Mouse (Mus musculus): ENCODE results near the gene Mrpl24. TPM values are rescaled to one million over a fixed set of nuclear protein-coding genes. Genes with fewer than 3 reads are reported as not detected.

Mrpl24 gene
- polyA plus RNA-seq, 1 experiment from 2014 or later: 78.9 TPM

DNA sequence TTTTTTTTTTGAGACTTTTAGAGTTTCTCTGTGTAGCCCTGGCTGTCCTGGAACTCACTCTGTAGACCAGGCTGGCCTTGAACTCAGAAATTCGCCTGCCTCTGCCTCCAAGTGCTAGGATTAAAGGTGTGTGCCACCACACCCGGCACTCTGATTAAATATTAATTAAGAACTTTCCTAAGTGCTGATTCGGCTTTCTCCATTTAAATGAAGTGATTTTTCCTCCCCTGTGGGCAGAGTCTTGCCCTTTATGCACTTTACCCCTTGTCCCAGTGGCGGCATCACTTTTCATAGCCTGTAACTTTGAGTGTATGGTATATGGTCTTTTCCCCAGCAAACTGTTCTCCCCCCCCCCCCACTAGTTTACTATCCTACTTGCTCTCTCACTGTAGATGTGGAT lies 15.9 kb downstream of the Mrpl24 start:
- H3K4me2 ChIP-seq (replicated peaks): no peak overlapping the region
- H3K4me1 ChIP-seq: peaks cover 39% of the 10 kb centered on the region
- no peak for ATAC-seq (ENCODE audit: insufficient number of reproducible peaks, low FRiP score, low TSS enrichment, low read depth)
- no peak overlapping the region for H3K27ac ChIP-seq (replicated peaks)
- no peaks in the 10 kb centered on the region for H3K9me3 ChIP-seq (replicated peaks)
- WGBS: 84% methylated on average over 4 of the region's 4 CpGs
- H3K27me3 ChIP-seq: no peaks in the 10 kb centered on the region
- no peak overlapping the region for H3K4me3 ChIP-seq (replicated peaks)
- H3K36me3 ChIP-seq: peaks cover 63% of the 10 kb centered on the region
- no peak overlapping the region for H3K9ac ChIP-seq

DNA sequence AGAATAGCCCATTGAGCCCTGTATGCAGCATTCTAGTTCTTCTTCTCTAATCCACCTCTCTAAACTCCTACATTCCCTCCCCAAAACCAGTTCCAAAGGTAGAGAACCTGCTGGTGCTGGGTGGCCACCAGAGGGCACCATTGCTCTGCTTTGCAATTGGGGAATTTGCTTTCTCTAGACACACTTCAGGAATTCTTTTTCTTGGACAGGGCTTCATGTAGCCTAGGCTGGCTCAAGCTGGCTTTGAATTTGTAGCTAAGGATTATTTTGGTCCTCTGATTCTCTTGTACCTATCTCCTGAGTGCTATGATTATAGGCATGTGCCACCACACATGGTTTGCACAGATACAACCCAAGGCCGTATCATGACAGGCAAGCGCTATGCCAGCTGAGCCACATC lies 16.5 kb downstream of the Mrpl24 start:
- Histone ChIP-seq H3K36me3 (peaks cover 67% of the 10 kb centered on the region), H3K4me3 (replicated peaks) (no peak overlapping the region), H3K9me3 (replicated peaks) (no peaks in the 10 kb centered on the region), H3K4me2 (replicated peaks) (no peak overlapping the region), H3K27ac (replicated peaks) (no peak overlapping the region), H3K27me3 (no peaks in the 10 kb centered on the region), H3K4me1 (peaks cover 37% of the 10 kb centered on the region), H3K9ac (no peak overlapping the region)
- peak; percentile 56; the same call in 1 of the 2 replicates for ATAC-seq (ENCODE audit: insufficient number of reproducible peaks, low FRiP score, low TSS enrichment, low read depth)
- 98% methylated on average over 2 of the region's 2 CpGs for WGBS

DNA sequence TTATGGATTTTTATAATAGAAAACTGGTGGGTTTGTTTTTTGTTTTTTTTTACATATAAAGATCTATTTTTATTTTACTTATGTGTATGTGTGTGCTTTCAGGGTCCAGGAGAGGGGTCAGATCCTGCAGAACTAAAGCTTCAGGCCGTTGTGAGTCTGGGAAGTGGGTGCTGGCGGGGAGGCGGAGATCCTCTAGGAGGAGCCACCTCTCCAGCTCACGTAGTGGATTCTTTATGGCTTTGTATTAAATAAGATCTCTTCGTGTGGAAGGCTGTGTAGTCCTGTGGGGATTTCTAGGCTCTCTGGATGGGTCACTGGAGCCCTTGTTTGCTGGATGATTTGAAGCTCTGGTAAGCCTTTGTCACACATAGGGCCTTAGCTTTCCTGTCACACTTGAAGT lies 21.3 kb downstream of the Mrpl24 start:
- Histone ChIP-seq H3K27me3 (no peaks in the 10 kb centered on the region), H3K4me2 (replicated peaks) (no peak overlapping the region), H3K36me3 (peaks cover 65% of the 10 kb centered on the region), H3K4me1 (peaks cover 24% of the 10 kb centered on the region), H3K4me3 (replicated peaks) (no peak overlapping the region), H3K27ac (replicated peaks) (no peak overlapping the region), H3K9me3 (replicated peaks) (no peaks in the 10 kb centered on the region), H3K9ac (no peak overlapping the region)
- 57% methylated on average over 5 of the region's 5 CpGs for WGBS
- ATAC-seq (ENCODE audit: insufficient number of reproducible peaks, low FRiP score, low TSS enrichment, low read depth): no peak

DNA sequence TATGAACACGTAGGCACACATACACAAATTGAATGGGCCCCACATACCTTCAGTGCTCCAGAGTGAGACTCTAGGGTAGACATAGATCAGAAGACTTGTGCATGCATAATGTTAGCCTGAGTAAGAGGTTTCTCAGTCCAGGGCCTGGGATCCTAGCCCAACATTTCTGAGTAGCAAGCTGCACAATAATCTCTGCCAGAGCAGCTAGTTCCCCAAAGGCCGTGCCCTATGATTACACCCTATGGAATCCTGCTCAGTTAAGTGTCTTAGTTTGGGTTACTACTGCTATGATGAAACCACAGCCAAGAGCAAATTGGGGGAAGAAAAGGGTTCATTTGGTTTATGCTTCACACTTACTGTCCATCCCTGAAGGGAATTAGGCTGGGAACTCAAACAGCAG lies 23.2 kb downstream of the Mrpl24 start:
- H3K9me3 ChIP-seq (replicated peaks): no peaks in the 10 kb centered on the region
- H3K27me3 ChIP-seq: no peaks in the 10 kb centered on the region
- no peak for ATAC-seq (ENCODE audit: insufficient number of reproducible peaks, low FRiP score, low TSS enrichment, low read depth)
- H3K36me3 ChIP-seq: peaks cover 53% of the 10 kb centered on the region
- H3K4me2 ChIP-seq (replicated peaks): no peak overlapping the region
- no peak overlapping the region for H3K27ac ChIP-seq (replicated peaks)
- H3K4me1 ChIP-seq: peaks cover 36% of the 10 kb centered on the region
- 79% methylated on average over 2 of the region's 2 CpGs for WGBS
- H3K4me3 ChIP-seq (replicated peaks): no peak overlapping the region
- no peak overlapping the region for H3K9ac ChIP-seq

DNA sequence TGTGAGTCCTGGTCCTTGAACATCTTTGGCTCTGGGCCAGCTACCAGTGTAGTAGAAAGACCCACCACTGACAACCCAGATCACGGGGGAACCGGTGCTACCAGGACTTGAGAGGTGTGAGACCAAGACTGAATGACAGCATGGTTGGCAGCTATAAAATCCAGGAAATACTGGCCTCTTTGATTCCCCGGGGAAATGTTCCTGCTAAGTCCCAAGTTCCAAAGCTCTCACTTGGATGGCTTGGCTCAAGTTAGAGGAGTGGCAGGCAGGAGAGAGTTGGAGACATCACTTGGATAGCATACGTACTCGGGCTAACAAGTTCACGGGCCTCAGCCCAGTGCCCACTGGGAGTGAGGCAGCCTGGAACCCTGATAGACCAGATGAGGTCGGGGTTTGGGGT lies 24.3 kb downstream of the Mrpl24 start:
- peak overlapping the region; percentile 91; the same call in 1 of the 2 replicates for H3K27ac ChIP-seq (replicated peaks)
- peaks cover 42% of the 10 kb centered on the region for H3K36me3 ChIP-seq
- H3K4me1 ChIP-seq: peaks cover 47% of the 10 kb centered on the region
- WGBS: 68% methylated on average over 7 of the region's 7 CpGs
- no peak overlapping the region for H3K9ac ChIP-seq
- H3K27me3 ChIP-seq: no peaks in the 10 kb centered on the region
- no peak for ATAC-seq (ENCODE audit: insufficient number of reproducible peaks, low FRiP score, low TSS enrichment, low read depth)
- no peak overlapping the region for H3K4me2 ChIP-seq (replicated peaks)
- no peak overlapping the region for H3K4me3 ChIP-seq (replicated peaks)
- no peaks in the 10 kb centered on the region for H3K9me3 ChIP-seq (replicated peaks)

- Histone ChIP-seq H3K4me2 (replicated peaks) (0 out of 2 replicates have a peak overlapping the region, but pooled peaks have one; percentile 0), H3K9ac (0 out of 2 replicates have a peak overlapping the region, but pooled peaks have one; percentile 6), H3K4me3 (replicated peaks) (no peak overlapping the region), H3K36me3 (peaks cover 28% of the 10 kb centered on the region), H3K9me3 (replicated peaks) (no peaks in the 10 kb centered on the region), H3K27me3 (no peaks in the 10 kb centered on the region), H3K27ac (replicated peaks) (peak overlapping the region; percentile 91), H3K4me1 (peaks cover 60% of the 10 kb centered on the region)
- WGBS: 1% methylated on average over 4 of the region's 4 CpGs
- peak; percentile 76 for ATAC-seq (ENCODE audit: insufficient number of reproducible peaks, low FRiP score, low TSS enrichment, low read depth)
Observed at GRCm38 (mm10) chr3:87944838-87945600, 25.7 kb downstream of the Mrpl24 start.

DNA sequence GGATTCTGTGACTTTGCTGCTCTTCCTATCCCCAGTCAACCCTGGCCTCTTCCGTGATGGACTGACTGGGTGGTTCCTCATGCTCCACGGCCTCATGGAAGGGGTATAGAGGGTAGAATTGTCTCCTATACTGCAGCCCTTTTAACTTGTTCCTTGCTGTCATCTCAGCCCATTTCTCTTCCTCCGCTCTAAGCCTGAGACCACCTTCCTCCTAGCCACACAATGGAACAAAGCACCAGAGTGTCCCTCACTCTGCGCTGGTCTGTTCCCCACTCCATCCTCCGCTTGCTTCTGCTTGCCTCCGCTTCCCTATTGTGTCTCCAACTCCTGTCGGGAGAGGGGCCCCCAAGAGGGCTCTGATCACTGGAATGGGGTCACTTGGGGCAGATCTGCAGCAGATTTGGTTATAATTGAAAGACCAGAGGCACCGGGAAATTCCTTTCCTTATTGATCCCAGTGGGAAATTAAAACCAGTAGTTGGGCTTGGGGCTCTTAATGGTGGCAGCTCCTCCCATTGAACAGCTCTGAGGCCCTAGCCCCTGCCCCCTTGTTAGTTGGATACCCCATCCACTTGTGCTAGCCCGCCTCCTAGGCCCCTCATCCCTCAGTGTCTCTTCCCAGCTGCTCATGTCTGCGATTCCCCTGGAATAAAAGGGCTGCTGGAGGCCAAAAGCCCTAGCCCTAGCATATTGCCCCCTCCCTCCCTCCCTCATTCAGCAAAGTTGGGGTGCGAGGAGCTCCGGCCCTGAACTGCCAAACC lies 26.7 kb downstream of the Mrpl24 start:
- H3K27me3 ChIP-seq: no peaks in the 10 kb centered on the region
- H3K27ac ChIP-seq (replicated peaks): peak overlapping the region; percentile 91
- H3K36me3 ChIP-seq: peaks cover 21% of the 10 kb centered on the region
- WGBS: 22% methylated on average over 12 of the region's 12 CpGs
- peaks cover 68% of the 10 kb centered on the region for H3K4me1 ChIP-seq
- H3K9me3 ChIP-seq (replicated peaks): no peaks in the 10 kb centered on the region
- no peak overlapping the region for H3K9ac ChIP-seq
- no peak for ATAC-seq (ENCODE audit: insufficient number of reproducible peaks, low FRiP score, low TSS enrichment, low read depth)
- H3K4me2 ChIP-seq (replicated peaks): 0 out of 2 replicates have a peak overlapping the region, but pooled peaks have one; percentile 72
- no peak overlapping the region for H3K4me3 ChIP-seq (replicated peaks)

GRCm38 (mm10) chr3:87946541-87946860 lies 27.2 kb downstream of the Mrpl24 start:
- no peak for ATAC-seq (ENCODE audit: insufficient number of reproducible peaks, low FRiP score, low TSS enrichment, low read depth)
- Histone ChIP-seq H3K36me3 (peaks cover 15% of the 10 kb centered on the region), H3K9me3 (replicated peaks) (no peaks in the 10 kb centered on the region), H3K9ac (no peak overlapping the region; the same call in 1 of the 2 replicates), H3K4me1 (peaks cover 73% of the 10 kb centered on the region), H3K4me3 (replicated peaks) (no peak overlapping the region), H3K27ac (replicated peaks) (peak overlapping the region; percentile 91), H3K27me3 (no peaks in the 10 kb centered on the region), H3K4me2 (replicated peaks) (peak overlapping the region; percentile 72; the same call in 1 of the 2 replicates)
- WGBS: 18% methylated on average over 1 of the region's 1 CpGs

DNA sequence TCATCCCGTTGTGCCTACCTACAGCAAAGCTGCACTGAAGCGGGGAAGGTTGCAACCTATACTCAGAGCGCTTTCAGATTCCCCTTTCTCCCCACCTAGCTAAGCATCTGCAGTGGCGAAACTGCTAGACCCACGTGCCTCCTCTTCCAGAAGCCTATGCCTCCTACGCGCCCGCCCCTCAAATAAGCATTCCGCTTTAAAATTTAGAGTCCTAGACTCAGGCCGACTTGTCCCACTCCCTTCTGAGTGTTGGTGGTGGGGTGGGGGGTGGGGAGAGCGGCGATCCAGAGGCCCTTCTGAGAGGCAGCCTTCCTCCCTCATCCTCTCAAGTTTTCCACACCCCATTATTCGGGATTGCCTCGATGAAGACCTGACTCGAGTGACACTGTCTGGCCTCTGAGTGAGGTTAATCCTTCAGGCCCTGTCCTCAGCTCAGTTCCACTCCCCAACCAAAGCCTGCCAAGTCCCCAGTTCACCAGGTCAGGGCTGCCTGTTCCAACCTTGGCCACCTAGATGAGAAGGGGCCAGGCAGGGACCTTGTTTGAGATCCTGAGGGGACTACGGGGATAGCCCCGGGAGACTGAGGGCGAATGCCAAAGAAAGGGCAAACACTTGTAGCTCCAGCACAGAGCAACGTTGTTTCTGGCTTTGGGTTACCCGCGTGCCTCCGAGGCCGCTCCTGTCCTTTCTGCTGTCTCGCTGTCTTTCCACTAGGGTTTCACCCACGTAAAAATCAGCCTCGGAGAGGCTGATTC lies 27.9 kb downstream of the Mrpl24 start:
- peak overlapping the region; percentile 72 for H3K4me2 ChIP-seq (replicated peaks)
- no peaks in the 10 kb centered on the region for H3K27me3 ChIP-seq
- peaks cover 8% of the 10 kb centered on the region for H3K36me3 ChIP-seq
- H3K27ac ChIP-seq (replicated peaks): peak overlapping the region; percentile 91
- WGBS: 5% methylated on average over 26 of the region's 26 CpGs
- no peak overlapping the region for H3K9ac ChIP-seq
- H3K4me3 ChIP-seq (replicated peaks): peak overlapping the region; percentile 47
- ATAC-seq (ENCODE audit: insufficient number of reproducible peaks, low FRiP score, low TSS enrichment, low read depth): no peak
- H3K4me1 ChIP-seq: peaks cover 80% of the 10 kb centered on the region
- H3K9me3 ChIP-seq (replicated peaks): no peaks in the 10 kb centered on the region

- WGBS: 1% methylated on average over 17 of the region's 17 CpGs
- Histone ChIP-seq H3K9ac (no peak overlapping the region), H3K4me2 (replicated peaks) (peak overlapping the region; percentile 72), H3K9me3 (replicated peaks) (no peaks in the 10 kb centered on the region), H3K27ac (replicated peaks) (peak overlapping the region; percentile 91), H3K4me1 (peaks cover 86% of the 10 kb centered on the region), H3K27me3 (no peaks in the 10 kb centered on the region), H3K36me3 (0 out of 2 replicates have a peak, but pooled peaks cover 4% of the 10 kb centered on the region), H3K4me3 (replicated peaks) (peak overlapping the region; percentile 47)
- ATAC-seq (ENCODE audit: insufficient number of reproducible peaks, low FRiP score, low TSS enrichment, low read depth): no peak
Observed at GRCm38 (mm10) chr3:87947811-87948199, 28.5 kb downstream of the Mrpl24 start.

Data from embryonic facial prominence, embryonic 15.5 days (tissue).